Mouse (Mus musculus) Muller cell, postnatal 12 days (primary cell): Measurements from ENCODE around the gene Tnrc6a.

Experiments
- DNase-seq: peaks from one replicate; pipeline ENCODE4 v3.0.0-alpha.2; 2015; ENCODE audit errors: inconsistent ontology term

The Tnrc6a gene

DNA sequence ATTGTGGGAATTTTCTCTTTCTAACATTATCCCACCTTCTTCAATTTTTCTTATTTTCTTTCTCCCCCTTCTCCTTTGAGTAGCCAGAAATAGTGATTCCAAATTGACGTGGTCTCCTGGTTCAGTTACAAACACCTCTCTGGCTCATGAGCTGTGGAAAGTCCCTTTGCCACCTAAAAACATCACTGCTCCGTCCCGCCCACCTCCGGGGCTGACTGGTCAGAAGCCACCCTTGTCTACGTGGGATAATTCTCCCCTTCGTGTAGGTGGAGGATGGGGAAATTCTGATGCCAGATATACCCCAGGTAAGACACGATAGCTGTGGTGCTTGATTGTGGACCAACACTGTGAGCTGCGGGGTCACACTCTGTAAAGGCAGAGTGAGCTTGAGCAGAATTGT lies 66.1 kb downstream of the Tnrc6a start:
- DNase-seq, result no peak

- DNase-seq, result no peak
Measured at GRCm38 (mm10) chr7:123191731-123192130, 68.0 kb downstream of the Tnrc6a start.

DNA sequence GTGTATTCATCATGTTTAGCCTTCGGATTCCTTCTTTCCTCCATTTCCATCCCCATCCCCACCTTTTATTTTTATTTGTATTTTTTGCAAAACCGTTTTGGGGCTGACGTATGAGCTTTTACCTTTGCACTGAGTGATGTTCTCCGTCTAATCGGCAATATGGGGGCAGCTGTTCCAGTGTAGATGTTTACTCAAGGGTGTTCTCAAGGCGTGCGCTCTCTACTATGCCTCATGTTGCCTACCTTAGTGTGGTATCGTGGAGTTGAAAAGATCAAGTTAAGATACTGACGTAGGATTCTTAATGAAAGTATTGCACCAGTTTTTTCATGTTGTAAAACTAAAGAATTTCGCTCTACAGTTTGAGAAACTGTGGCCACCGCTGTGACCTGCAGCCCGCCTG lies 69.5 kb downstream of the Tnrc6a start:
- no peak for DNase-seq

GRCm38 (mm10) chr7:123194696-123195095 lies 71.0 kb downstream of the Tnrc6a start:
- no peak for DNase-seq

- DNase-seq, result no peak
Measured at GRCm38 (mm10) chr7:123196432-123196831, 72.7 kb downstream of the Tnrc6a start.

DNA sequence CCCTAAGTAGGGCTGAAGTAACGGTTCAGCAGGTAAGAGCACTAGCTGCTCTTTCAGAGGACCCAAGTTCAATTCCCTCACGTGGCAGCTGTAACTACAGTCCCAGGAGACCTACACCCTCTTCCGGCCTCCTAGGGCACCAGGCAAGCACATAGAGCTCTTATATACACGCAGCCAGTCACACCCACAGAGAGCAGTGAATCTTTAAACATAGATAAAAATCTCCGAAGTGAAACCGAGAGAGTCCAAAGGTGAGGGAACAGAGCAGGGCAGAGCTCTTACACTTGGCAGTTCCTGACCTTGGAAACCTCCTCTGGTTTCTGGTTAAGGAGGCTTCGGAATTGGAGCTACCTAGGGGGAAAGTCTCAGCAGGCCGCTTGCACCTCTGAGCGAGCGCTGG lies 75.0 kb downstream of the Tnrc6a start:
- DNase-seq, result no peak

DNA sequence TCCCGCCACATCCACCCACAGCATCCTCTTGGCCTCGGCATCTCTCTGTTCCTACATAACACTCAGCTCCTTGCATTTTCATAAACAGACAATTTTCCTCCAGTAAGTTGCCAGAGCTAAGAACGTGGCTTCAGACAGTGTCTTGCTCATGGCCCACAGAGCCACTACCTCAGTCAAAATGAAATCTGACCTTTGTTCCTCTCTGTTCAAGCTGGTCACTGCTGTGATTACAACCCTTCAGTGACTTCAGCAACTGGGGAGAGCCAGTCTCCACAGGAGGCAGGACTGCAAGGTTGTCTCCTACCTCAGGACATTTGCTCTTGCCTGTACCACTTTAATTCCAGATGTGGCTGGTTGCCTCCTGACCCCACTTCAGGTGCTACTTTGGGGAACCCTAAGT lies 75.5 kb downstream of the Tnrc6a start:
- no peak for DNase-seq

- no peak for DNase-seq
Measured at GRCm38 (mm10) chr7:123199656-123200206, 76.0 kb downstream of the Tnrc6a start.

- no peak for DNase-seq
Measured at GRCm38 (mm10) chr7:123200722-123201121, 77.0 kb downstream of the Tnrc6a start.

DNA sequence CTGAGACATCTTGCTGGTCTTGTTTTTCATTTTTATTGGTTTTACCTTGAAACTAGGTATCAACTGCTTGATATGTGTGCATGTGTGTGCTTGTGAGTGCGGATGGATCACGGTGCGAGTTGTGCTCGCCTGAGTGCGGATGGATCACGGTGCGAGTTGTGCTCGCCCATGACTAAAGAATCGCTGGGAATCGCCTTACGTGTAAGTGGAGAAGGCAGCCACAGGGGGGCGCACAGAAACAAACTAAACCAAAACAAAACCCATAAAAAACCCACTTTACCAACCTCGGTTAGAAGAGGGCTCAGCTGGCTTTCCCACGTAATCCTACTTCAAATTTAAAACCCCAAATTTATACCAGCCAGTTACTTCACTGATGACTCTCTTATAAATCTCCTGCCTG lies 81.6 kb downstream of the Tnrc6a start:
- peak; percentile 50 for DNase-seq

DNA sequence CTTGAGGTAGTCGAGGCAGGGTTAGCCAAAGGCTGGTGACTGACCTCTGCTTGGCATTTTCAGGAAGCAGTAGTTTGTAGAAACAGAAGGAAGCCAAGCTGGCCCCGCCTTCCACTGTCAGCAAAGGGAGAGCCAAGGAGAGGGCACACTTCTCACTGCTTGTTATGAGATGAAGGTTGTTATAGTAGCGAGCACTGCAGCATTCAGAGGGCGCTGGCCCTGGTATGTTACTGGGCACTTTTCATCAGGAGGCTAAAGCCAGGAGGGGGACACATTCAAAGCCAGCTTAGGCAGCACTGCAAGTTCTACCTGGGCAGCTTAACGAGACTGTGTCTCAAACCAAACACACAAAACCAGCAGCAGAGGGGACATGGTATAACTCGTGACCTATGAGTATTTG lies 83.9 kb downstream of the Tnrc6a start:
- DNase-seq, result no peak

DNA sequence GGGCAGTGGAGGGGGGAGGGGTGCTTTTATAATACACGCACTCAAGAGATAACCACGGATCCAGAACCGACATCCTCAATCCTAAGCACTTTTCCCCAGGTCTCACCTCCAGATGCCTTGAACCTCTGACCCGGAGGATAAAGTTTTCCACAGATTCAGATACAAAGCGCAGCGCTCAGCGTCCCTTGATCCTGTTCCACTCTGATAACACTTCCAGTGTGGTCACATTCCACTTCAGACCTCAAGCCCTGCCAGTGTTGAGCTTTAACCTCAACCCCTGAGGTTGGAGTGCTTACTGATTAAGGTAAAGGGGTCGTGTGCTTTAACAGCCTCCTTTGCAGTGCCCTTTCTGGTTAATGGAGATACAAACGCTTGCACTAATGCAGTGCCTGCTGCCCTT lies 86.2 kb downstream of the Tnrc6a start:
- no peak for DNase-seq

DNA sequence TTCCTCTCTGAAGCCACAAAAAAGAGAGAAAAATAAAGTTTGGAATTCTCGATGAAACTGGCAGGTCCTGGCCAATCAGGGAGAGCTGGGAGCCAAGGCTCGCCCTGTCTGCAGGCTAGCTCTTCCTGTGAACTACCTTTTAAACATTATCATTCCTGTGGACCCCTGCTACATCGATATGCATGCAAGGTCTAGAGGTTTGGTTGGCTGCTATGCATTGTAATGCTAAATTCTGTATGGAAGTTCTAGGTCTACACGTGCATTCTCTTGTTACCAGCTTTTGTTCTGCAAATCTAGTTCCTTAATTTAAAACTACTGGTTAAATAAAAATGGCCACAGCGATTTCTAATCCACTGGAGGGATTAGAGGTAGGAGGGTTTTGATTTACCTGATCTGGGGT lies 87.8 kb downstream of the Tnrc6a start:
- no peak for DNase-seq

DNA sequence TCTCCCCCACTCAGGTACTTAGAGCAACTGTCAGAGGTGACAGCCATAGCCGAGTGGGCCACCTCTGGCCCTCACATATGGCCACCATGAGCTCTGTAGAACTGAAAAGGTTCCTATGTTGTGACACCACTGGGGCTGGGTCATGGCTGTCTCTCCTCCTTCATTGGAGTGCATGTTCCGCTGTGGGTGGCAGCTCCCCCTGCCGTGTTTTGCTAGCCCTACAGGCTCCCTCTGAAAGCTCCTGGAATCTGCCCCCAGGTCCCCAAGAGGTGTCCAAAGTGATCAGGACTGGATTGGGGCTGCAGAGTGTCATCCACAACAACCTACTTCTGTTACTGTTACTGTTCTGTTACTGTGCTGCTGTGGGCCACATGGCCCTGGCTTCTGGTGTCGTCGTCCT lies 88.6 kb downstream of the Tnrc6a start:
- no peak for DNase-seq

- peak; percentile 9 for DNase-seq
Measured at GRCm38 (mm10) chr7:123214365-123215075, 90.8 kb downstream of the Tnrc6a start, which contains the start of gene Slc5a11. Gene Slc5a11 (plus strand): TSS chr7:123214780.

DNA sequence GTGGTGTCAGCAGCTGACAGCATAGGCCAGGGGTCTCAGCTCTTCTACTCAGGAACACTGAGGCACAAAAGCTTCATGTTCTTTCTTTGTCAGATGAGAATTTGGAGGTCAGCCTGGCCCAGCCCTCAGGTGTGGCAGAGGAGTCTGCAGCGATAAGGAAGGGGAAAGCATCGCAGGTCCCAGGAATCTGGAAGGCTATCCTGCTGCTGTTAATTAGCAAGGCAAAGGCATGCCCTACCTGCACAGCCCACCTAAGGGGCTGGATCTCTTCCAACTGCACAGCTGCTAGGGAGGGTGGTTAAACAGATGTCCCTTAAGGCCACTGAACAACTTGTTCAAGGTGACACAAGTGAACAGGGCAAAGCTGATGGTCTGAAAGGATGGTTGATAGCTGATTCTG lies 91.5 kb downstream of the Tnrc6a start:
- no peak for DNase-seq

- no peak for DNase-seq
Measured at GRCm38 (mm10) chr7:123217448-123218354, 94.0 kb downstream of the Tnrc6a start.

DNA sequence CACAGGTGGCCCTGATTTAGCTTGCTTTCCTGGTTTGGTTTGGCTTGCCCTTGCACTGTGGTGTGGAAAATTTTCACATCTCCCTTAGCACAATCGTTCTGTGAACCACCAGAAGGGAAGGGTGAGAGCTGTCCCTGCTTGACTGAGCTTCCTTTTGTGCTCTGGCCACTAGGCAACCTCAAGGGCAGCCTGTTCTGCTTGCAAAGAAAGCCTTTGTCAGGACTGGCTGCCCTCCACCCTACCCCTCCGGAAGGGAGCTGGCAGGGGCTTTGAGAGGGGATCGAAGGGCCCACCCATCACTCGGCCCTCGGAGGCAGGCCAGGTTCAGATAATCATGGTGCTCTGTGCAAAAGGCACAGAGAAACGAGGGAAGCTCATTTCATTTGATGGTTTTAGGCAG lies 94.9 kb downstream of the Tnrc6a start:
- DNase-seq, result peak; percentile 37

DNA sequence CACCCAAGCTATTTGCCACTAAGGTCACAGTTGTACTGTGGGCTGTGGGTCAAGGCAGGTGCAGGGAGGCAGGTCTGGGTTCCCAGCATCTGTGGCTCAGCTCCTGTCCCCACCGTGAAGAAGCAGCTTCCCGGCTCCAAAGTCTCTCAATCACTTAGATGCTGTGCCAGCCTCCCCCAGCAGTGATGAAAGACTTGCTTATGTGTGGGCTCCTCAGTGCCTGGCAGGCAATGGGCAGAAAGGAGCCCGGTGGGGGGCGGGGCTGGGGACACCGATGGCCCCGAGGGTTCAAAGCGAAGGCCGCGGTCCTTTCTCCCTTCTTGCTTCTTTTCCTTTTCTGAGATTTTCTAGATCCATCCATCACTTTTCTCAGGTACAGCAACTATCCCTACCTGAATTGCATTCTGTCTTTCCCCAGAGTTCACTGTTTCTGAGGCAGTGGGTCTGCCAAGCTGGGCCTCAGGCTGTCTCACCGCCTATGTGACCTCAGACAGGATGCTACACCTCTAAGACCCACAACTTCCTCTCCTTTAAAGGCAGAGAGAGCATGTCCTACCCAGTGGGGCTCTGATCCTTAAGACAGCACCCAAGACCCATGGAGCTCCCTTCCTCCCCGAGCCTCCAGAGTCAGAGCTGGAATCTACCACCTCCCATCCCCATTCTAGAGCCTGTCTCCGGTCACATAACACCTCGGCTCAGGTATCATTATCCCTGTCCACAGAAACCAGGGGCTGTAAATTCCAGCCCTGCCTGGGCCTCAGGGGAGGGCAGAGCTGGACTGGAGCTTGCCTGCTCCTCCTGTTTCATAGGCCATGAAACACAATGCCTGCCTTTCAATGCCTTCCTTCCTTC lies 96.3 kb downstream of the Tnrc6a start:
- DNase-seq, result no peak

GRCm38 (mm10) chr7:123220633-123220942 lies 96.9 kb downstream of the Tnrc6a start:
- no peak for DNase-seq

DNA sequence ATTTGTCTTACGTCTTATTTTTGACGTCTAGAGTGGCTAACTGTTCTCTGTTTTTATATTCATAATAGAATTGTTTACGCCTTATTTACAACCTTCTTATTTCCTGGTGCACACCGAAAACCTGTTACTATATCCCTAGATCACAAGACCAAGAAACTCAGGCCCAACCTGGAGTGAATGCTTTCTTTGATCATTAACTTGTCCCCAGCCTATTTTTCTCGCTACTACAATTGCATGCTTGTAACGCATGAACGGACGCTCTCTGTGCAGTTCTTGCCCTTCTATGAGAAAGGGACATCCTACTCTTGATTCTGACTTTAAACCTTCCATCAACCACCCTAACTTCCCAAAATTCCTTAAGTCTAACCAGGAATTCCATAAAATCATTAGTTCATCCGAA lies 100.4 kb downstream of the Tnrc6a start:
- DNase-seq, result no peak

GRCm38 (mm10) chr7:123225159-123225558 lies 101.5 kb downstream of the Tnrc6a start:
- DNase-seq, result no peak
